Mouse (Mus musculus): ENCODE results near the gene Nlgn2. TPM values are rescaled to one million over a fixed set of nuclear protein-coding genes. Genes with fewer than 3 reads are reported as not detected.

Gene Nlgn2
- polyA plus RNA-seq, 1 experiment from 2014 or later = 22.4 TPM

- Histone ChIP-seq H3K27ac (ENCODE audit: low read depth, low read length) (peak overlapping the region; percentile 96), H3K27me3 (replicated peaks; ENCODE audit: control insufficient read depth, insufficient read depth, low read length) (no peaks in the 10 kb centered on the region), H3K9ac (ENCODE audit: low read depth, low read length) (peak overlapping the region; percentile 94), H3K4me3 (ENCODE audit: low read length) (peak overlapping the region; percentile 87), H3K4me2 (ENCODE audit: low read length) (peak overlapping the region; percentile 89), H3K4me1 (ENCODE audit: control insufficient read depth, insufficient read depth, low read depth, low read length) (peaks cover 34% of the 10 kb centered on the region), H3K9me3 (ENCODE audit: control insufficient read depth, low read length) (no peaks in the 10 kb centered on the region), H3K36me3 (ENCODE audit: control insufficient read depth, insufficient read depth, low read length) (peaks cover 9% of the 10 kb centered on the region)
- WGBS = under 1% methylated on average over 40 of the region's 52 CpGs
- ATAC-seq = no peak
Observed at GRCm38 (mm10) chr11:69836703-69837576, 644 bp downstream of the Nlgn2 start.

GRCm38 (mm10) chr11:69835966-69836335, 1.6 kb downstream of the Nlgn2 start:
- Histone ChIP-seq H3K4me3 (ENCODE audit: low read length) (peak overlapping the region; percentile 87), H3K4me2 (ENCODE audit: low read length) (peak overlapping the region; percentile 89), H3K9ac (ENCODE audit: low read depth, low read length) (peak overlapping the region; percentile 94), H3K9me3 (ENCODE audit: control insufficient read depth, low read length) (no peaks in the 10 kb centered on the region), H3K27me3 (replicated peaks; ENCODE audit: control insufficient read depth, insufficient read depth, low read length) (no peaks in the 10 kb centered on the region), H3K27ac (ENCODE audit: low read depth, low read length) (peak overlapping the region; percentile 96), H3K36me3 (ENCODE audit: control insufficient read depth, insufficient read depth, low read length) (peaks cover 9% of the 10 kb centered on the region), H3K4me1 (ENCODE audit: control insufficient read depth, insufficient read depth, low read depth, low read length) (peaks cover 34% of the 10 kb centered on the region)
- 3% methylated on average over 4 of the region's 4 CpGs for WGBS
- no peak for ATAC-seq

GRCm38 (mm10) chr11:69835326-69835965, 2.1 kb downstream of the Nlgn2 start:
- H3K4me1 ChIP-seq (ENCODE audit: control insufficient read depth, insufficient read depth, low read depth, low read length) = peaks cover 34% of the 10 kb centered on the region

DNA sequence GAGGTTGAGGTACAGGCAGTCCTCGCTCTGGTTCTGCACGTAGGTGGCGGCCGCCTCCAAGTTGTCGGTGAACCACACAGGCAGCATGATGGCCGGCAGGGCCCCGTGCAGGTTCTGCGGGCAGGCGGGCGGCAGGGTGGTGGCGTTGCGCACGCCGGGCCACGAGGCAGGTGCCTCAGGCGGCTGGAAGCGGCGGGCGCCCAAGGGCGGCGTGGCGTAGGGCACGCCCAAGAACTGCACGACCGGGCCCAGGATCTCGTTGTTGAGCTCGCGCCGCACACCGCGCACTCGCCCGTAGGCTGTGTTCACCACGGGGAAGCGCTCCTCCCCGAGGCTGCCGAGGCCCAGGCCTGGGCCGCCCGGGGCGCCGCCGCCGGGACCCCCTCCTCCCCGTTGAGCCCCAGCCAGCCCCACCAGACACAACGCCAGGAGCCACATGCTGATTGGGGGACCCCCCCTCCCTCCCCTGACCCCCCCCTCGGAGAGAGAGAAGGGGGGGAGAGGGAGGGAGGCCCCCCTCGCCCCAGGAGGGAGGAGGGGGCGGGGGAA, 3.5 kb downstream of the Nlgn2 start:
- Histone ChIP-seq H3K4me3 (ENCODE audit: low read length) (peak overlapping the region; percentile 87), H3K4me2 (ENCODE audit: low read length) (peak overlapping the region; percentile 89), H3K4me1 (ENCODE audit: control insufficient read depth, insufficient read depth, low read depth, low read length) (peaks cover 33% of the 10 kb centered on the region), H3K27me3 (replicated peaks; ENCODE audit: control insufficient read depth, insufficient read depth, low read length) (no peaks in the 10 kb centered on the region), H3K9me3 (ENCODE audit: control insufficient read depth, low read length) (no peaks in the 10 kb centered on the region), H3K27ac (ENCODE audit: low read depth, low read length) (peak overlapping the region; percentile 45; the same call in 1 of the 2 replicates), H3K36me3 (ENCODE audit: control insufficient read depth, insufficient read depth, low read length) (peaks cover 9% of the 10 kb centered on the region), H3K9ac (ENCODE audit: low read depth, low read length) (peak overlapping the region; percentile 94)
- WGBS = 4% methylated on average over 47 of the region's 48 CpGs
- ATAC-seq = no peak

More at GRCm38 (mm10) chr11:69835326-69835965, 2.1 kb downstream of the Nlgn2 start:
- H3K9me3 ChIP-seq (ENCODE audit: control insufficient read depth, low read length) = no peaks in the 10 kb centered on the region
- H3K36me3 ChIP-seq (ENCODE audit: control insufficient read depth, insufficient read depth, low read length) = peaks cover 9% of the 10 kb centered on the region
- peak overlapping the region; percentile 96 for H3K27ac ChIP-seq (ENCODE audit: low read depth, low read length)
- WGBS = 3% methylated on average over 9 of the region's 9 CpGs
- H3K4me3 ChIP-seq (ENCODE audit: low read length) = peak overlapping the region; percentile 87
- peak overlapping the region; percentile 94 for H3K9ac ChIP-seq (ENCODE audit: low read depth, low read length)
- ATAC-seq = no peak
- no peaks in the 10 kb centered on the region for H3K27me3 ChIP-seq (replicated peaks; ENCODE audit: control insufficient read depth, insufficient read depth, low read length)
- peak overlapping the region; percentile 89 for H3K4me2 ChIP-seq (ENCODE audit: low read length)

- peaks cover 30% of the 10 kb centered on the region for H3K4me1 ChIP-seq (ENCODE audit: control insufficient read depth, insufficient read depth, low read depth, low read length)
- H3K27me3 ChIP-seq (replicated peaks; ENCODE audit: control insufficient read depth, insufficient read depth, low read length) = no peaks in the 10 kb centered on the region
- ATAC-seq = no peak
- 52% methylated on average over 7 of the region's 8 CpGs for WGBS
- peak overlapping the region; percentile 94 for H3K9ac ChIP-seq (ENCODE audit: low read depth, low read length)
- peak overlapping the region; percentile 89 for H3K4me2 ChIP-seq (ENCODE audit: low read length)
- H3K27ac ChIP-seq (ENCODE audit: low read depth, low read length) = no peak overlapping the region
- peaks cover 9% of the 10 kb centered on the region for H3K36me3 ChIP-seq (ENCODE audit: control insufficient read depth, insufficient read depth, low read length)
- H3K4me3 ChIP-seq (ENCODE audit: low read length) = peak overlapping the region; percentile 87
- H3K9me3 ChIP-seq (ENCODE audit: control insufficient read depth, low read length) = no peaks in the 10 kb centered on the region
Observed at GRCm38 (mm10) chr11:69833554-69833953, 4.0 kb downstream of the Nlgn2 start.

DNA sequence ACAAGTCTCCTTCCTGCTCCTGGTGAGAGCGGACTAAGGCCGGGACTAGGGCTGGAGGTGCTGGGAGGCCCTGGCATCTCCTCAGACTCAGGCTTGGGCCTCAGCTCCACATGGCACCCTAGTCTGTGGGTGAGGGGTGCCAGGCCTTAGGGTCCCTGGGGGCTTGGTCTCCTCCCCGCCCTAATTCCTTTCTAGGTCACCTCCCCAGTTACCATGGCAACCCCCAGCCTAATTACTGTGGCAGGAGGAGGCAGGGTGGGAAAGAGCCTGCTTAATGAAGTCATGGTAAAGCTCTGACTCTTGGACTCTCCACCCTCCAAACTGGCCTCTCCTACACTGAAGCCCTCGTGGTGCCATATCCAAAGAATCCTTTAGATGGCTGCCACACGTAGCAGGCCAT, 8.8 kb downstream of the Nlgn2 start:
- no peak for ATAC-seq
- 63% methylated on average over 5 of the region's 5 CpGs for WGBS
- no peak overlapping the region for H3K9ac ChIP-seq (ENCODE audit: low read depth, low read length)

GRCm38 (mm10) chr11:69823456-69823855, 14.1 kb downstream of the Nlgn2 start:
- no peaks in the 10 kb centered on the region for H3K9me3 ChIP-seq (ENCODE audit: control insufficient read depth, low read length)
- no peak overlapping the region for H3K4me2 ChIP-seq (ENCODE audit: low read length)
- no peak overlapping the region for H3K27ac ChIP-seq (ENCODE audit: low read depth, low read length)
- H3K9ac ChIP-seq (ENCODE audit: low read depth, low read length) = no peak overlapping the region
- WGBS = 59% methylated on average over 2 of the region's 2 CpGs
- no peak for ATAC-seq
- peaks cover 36% of the 10 kb centered on the region for H3K36me3 ChIP-seq (ENCODE audit: control insufficient read depth, insufficient read depth, low read length)
- no peaks in the 10 kb centered on the region for H3K4me1 ChIP-seq (ENCODE audit: control insufficient read depth, insufficient read depth, low read depth, low read length)
- H3K4me3 ChIP-seq (ENCODE audit: low read length) = no peak overlapping the region
- H3K27me3 ChIP-seq (replicated peaks; ENCODE audit: control insufficient read depth, insufficient read depth, low read length) = no peaks in the 10 kb centered on the region

More for the DNA sequence above, 8.8 kb downstream of the Nlgn2 start:
- Histone ChIP-seq H3K27ac (ENCODE audit: low read depth, low read length) (no peak overlapping the region), H3K4me3 (ENCODE audit: low read length) (no peak overlapping the region), H3K36me3 (ENCODE audit: control insufficient read depth, insufficient read depth, low read length) (peaks cover 46% of the 10 kb centered on the region), H3K4me1 (ENCODE audit: control insufficient read depth, insufficient read depth, low read depth, low read length) (peaks cover 8% of the 10 kb centered on the region), H3K27me3 (replicated peaks; ENCODE audit: control insufficient read depth, insufficient read depth, low read length) (no peaks in the 10 kb centered on the region), H3K4me2 (ENCODE audit: low read length) (no peak overlapping the region), H3K9me3 (ENCODE audit: control insufficient read depth, low read length) (no peaks in the 10 kb centered on the region)

- H3K4me1 ChIP-seq (ENCODE audit: control insufficient read depth, insufficient read depth, low read depth, low read length) = no peaks in the 10 kb centered on the region
- no peak within 1 kb of the TSS for H3K27ac ChIP-seq (ENCODE audit: low read depth, low read length)
- peaks cover 24% of the 10 kb centered on the region for H3K36me3 ChIP-seq (ENCODE audit: control insufficient read depth, insufficient read depth, low read length)
- H3K4me2 ChIP-seq (ENCODE audit: low read length) = no peak within 1 kb of the TSS
- H3K4me3 ChIP-seq (ENCODE audit: low read length) = no peak within 1 kb of the TSS
- H3K9ac ChIP-seq (ENCODE audit: low read depth, low read length) = no peak within 1 kb of the TSS
- H3K9me3 ChIP-seq (ENCODE audit: control insufficient read depth, low read length) = peaks cover 6% of the 10 kb centered on the region
- no peak for ATAC-seq
- WGBS = 94% methylated on average over 3 of the region's 3 CpGs
- H3K27me3 ChIP-seq (replicated peaks; ENCODE audit: control insufficient read depth, insufficient read depth, low read length) = no peaks in the 10 kb centered on the region
Observed at GRCm38 (mm10) chr11:69822080-69822479, 15.5 kb downstream of the Nlgn2 start, which contains the start of gene Spem1. Gene Spem1 (minus strand): TSS chr11:69822180.

DNA sequence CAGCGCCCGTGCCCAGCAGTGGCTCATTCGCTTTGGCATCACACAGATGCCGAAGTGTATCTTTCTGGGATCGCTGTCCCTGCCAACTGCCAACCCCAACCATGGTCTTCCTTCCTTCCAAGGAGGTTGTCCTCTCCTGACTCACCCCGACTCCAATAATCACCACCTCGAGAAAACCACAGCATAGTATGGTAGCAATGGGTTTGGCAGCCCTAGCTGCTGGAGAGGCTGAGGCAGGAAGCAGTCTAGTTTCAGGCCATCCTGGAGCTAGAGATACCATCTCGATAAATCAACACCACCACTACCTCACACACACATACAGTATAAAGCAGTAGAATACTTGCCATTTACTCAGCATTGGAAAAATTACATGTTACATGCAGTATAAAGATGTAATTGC, 18.7 kb downstream of the Nlgn2 start:
- no peak for ATAC-seq
- Histone ChIP-seq H3K4me2 (ENCODE audit: low read length) (no peak overlapping the region), H3K4me3 (ENCODE audit: low read length) (no peak overlapping the region), H3K27ac (ENCODE audit: low read depth, low read length) (no peak overlapping the region), H3K27me3 (replicated peaks; ENCODE audit: control insufficient read depth, insufficient read depth, low read length) (no peaks in the 10 kb centered on the region), H3K9me3 (ENCODE audit: control insufficient read depth, low read length) (peaks cover 9% of the 10 kb centered on the region), H3K4me1 (ENCODE audit: control insufficient read depth, insufficient read depth, low read depth, low read length) (no peaks in the 10 kb centered on the region), H3K9ac (ENCODE audit: low read depth, low read length) (no peak overlapping the region), H3K36me3 (ENCODE audit: control insufficient read depth, insufficient read depth, low read length) (no peaks in the 10 kb centered on the region)
- 92% methylated on average over 8 of the region's 8 CpGs for WGBS
